Mouse (Mus musculus) thymus, postnatal 14 days (tissue): Measurements from ENCODE around the gene Trmt13.

Source experiments
- DNase-seq: peaks from one replicate; pipeline ENCODE4 v3.0.0; 2021

The Trmt13 gene

GRCm38 (mm10) chr3:116632971-116633370, 18.6 kb upstream of the Trmt13 start:
- DNase-seq, result no peak

GRCm38 (mm10) chr3:116631459-116631858, 17.1 kb upstream of the Trmt13 start:
- DNase-seq, result no peak

- no peak for DNase-seq
These were observed 8.3 kb upstream of the Trmt13 start for GRCm38 (mm10) chr3:116622641-116623040.

DNA sequence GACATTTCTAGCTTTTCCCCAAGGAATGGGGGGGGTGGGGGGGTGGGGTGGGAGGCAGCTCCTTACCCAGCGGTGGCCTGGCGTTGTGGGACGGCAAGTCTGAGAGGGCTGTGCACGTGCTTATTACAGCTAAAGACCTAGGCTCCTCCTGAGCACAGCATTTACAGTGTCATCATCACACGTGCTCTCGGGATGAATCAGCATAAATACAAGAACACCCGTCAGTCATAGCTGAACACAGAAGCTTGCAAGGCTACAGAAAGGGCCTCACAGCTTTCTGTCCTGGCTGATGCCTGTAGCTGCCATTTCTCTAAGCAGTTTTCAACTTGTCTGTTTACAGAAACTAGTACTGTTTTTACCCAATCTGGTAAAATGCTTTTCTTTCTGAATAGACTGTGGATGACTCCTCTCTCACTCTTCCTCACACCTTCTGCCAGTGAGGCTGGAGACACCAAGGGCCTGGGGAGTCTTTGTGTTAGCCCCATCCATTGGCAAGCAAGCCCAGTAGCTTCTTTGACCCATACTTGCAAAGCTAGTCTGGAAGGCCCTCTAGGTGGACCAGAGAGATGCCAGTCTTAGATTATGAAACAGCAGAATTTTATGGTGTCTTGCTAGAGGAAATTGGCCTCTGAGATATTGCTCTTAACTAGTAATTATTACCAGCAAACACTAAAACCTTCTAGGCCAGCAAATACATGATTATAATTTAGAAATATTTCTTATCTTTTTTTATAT, 6.4 kb upstream of the Trmt13 start:
- no peak for DNase-seq

GRCm38 (mm10) chr3:116618855-116619254, 4.5 kb upstream of the Trmt13 start:
- no peak for DNase-seq

DNA sequence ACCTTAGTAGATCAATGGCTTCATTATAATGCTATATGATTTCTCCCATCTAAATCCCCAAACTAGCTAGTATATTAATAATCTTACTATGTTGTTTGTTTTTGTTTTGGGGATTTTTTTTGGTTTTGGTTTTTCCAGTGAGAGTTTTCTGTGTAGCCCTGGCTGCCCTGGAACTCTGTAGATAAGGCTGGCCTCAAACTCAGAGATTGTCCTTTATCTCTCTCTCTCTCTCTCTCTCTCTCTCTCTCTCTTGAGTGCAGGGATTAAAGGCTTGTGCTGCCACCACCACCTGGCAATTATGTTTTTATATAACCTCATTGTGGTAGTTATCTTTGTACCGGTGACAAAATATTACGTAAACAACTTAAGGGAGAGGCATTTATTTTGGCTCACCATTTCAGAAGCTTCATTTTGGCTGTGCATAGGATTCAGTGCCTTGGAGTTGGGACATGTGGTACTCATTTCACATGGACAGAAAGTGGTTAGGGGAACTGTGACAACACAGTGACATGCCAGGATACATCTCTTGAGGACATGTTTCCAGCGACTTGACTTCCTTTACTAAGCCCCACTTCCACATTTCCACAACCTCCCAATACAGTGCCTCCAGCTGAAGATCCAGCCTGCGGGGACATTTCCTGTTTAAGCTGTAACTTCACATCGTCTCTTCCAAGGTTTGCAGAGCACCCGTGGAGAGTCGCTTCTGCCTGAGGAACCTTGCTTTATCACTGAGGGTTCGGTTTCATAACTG, 1.1 kb upstream of the Trmt13 start:
- no peak for DNase-seq

GRCm38 (mm10) chr3:116604570-116604969, 9.8 kb downstream of the Trmt13 start:
- no peak for DNase-seq

DNA sequence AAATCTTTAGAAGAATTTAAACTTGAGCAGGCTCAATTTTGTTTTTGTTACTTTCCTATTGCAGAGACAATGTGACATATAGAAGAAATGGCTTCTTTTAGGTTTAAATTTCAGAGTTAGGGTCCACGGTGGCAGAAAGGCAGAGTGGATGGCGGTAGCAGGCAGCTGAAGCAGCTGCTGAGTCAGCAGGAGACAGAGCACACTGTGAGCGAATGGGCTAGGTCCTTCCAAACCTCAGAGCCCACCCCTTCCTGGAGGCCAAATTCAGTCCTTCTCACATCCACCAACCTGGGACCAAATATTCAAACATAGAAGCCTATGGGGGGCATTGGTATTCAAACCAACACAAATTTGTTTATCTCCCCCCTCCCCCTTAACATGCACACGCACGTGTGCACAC, 12.6 kb downstream of the Trmt13 start:
- no peak for DNase-seq

GRCm38 (mm10) chr3:116601005-116601404, 13.4 kb downstream of the Trmt13 start:
- DNase-seq, result no peak

GRCm38 (mm10) chr3:116599705-116600104, 14.7 kb downstream of the Trmt13 start:
- no peak for DNase-seq

- DNase-seq, result no peak
These were observed 18.8 kb downstream of the Trmt13 start for GRCm38 (mm10) chr3:116595603-116595991.

DNA sequence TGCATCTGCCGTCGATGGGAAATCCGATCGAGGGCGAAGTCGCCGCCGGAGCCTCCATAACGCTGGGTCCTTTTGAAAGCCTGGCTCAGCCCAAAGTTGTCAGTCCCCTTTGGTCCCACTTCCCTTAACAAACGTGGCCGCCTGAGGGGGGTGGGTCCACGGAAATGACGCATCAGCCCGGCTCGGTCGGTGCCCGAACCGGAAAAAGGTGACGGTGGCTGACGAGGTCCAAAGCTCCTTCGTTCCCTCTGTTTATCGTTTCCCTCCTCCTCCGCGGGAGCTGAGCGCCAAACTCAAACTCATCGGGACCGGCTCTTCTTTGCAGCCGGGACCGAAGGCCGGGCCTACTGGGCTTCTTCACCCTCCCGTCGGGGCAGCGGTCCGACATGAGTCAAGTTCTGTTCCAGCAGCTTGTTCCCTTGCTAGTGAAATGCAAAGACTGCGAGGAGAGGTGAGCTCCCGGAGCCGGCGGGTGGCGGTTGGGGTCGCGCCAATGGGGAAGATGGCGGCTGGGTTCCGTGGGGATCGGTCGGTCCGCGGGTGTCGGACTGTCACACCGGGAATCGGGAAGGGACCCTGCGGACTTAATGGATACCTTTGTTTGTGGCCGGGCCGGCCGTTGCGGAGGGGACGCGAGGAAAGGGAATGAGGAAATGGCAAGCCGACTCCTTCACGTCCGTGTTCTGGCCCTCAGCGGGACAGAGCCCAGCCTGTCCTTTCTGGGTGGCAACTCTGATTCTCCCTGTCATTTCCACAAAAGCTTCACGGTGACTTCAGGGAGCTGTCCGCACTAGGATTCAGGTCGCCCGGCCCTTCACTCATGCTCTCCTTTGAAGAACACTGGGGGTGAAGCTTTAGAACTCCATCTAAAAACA, 19.4 kb downstream of the Trmt13 start, which contains the start of gene Sass6:
Sass6 (plus strand) TSS at position 255 of the 875 bp plus-strand sequence.
- peak; percentile 98 for DNase-seq

- DNase-seq, result no peak
These were observed 20.2 kb downstream of the Trmt13 start for GRCm38 (mm10) chr3:116594076-116594727.

DNA sequence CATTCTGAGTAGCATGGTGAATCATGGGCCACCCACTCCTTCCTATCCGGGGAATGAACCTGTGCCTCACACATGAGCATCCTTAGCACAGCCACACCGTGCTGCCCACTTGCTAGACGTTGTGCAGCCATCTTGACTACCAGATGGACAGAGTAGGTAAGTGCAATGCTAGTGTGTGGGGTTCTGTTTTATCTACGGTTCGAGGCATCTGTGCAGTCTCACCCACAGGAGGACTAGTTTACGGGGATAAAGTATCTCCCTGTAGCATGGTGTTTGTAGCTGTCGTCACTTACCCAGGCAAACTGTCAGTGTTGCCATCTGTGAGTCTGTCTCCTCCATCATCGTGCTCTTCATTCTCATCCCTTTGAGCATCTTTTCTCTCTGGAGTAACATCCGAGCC, 32.2 kb downstream of the Trmt13 start:
- DNase-seq, result no peak

DNA sequence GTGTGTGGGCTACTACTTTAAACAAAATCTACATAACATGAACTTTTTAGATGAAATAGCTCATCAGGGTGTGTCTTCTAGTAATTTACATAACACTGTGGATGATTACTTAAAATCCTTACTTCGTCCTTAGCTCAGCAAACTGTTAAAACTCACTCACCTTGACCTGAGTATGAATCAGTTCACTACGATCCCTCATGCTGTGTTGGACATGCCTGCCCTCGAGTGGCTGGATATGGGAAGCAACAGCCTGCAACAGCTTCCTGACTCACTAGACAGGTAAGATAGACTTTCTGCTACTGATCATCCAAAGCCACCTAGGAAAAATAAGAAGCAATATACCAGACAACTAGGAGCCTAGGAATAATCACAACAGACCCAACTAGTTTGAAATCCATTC, 37.1 kb downstream of the Trmt13 start:
- DNase-seq, result peak; percentile 9

DNA sequence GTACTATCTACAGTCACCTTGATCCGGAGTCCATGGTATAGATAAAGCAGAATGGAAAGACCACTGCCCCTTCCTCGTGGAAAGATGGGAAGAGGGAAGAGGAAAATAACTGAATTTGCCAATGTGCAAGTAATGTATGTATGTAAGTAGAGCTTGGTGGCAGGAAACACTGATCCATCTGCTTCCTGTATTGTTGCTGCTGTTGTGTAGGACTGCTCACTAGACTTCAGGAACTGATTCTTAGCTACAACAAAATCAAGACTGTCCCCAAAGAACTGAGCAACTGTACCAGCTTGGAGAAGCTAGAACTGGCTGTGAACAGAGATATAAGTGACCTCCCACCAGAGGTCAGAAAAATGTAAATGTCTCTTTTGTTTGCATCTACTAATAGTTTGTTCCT, 43.8 kb downstream of the Trmt13 start:
- no peak for DNase-seq

DNA sequence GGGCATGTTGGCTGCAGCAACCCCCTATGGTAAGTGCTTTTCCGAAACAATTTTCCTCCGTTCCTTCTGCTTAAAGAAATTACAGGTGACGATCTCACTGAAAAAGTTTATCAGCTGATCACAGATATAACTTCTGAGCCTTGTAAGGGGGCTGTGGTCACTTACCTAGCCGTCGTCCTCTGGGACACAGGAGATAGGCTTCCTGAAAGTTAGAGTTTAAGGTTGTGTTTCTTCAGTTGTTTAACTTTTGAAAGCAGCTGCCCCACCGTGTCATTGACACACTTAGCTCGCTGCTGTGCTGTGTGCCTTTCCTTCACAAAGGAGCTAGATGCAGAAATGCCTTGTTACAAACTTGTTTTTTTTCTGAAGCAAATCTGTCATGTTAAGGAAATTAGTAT, 51.3 kb downstream of the Trmt13 start:
- no peak for DNase-seq

- no peak for DNase-seq
These were observed 51.8 kb downstream of the Trmt13 start, which contains the start of gene Lrrc39 for GRCm38 (mm10) chr3:116562408-116563094. Gene Lrrc39, plus strand, starts transcription at chr3:116562973.

GRCm38 (mm10) chr3:116561315-116561714, 53.1 kb downstream of the Trmt13 start:
- DNase-seq, result peak; percentile 38

DNA sequence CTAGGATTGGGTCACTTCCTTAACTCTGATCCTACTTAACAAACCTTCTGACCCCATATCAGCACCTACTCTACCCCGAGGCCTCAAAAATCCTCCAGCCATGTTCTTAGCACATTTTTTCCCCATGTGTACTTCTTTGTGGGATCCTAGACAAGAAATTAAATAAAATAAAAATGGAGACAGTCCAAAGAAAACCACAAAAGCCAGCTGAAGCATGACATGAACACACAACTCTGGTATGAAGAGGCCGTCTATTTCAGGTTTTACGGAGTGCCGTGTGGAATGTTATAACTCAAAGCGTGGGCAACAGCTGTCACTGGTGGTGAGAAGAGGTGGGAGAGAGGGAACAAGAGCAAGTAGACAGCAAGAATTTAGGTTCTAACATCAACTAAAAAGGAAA, 63.0 kb downstream of the Trmt13 start:
- DNase-seq, result no peak

DNA sequence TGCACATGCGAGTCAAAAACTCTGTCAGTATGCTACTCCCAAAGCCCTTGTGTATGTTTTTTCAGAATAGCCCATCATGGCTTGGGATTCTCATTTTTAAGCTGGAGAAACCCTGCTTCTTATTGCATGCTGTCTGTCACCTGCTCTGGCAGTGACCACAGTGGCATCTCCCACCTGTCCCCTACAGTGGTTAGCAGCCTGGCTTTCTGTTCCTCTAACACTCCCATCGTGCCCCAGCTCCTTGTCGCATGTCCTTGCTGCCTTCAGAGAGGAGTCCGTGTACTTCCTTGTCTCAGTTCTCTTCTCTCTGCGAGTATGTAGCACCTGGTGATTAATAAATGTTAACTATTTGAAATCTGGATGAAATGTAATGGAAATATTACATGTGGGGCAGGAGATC, 67.0 kb downstream of the Trmt13 start:
- DNase-seq, result no peak

DNA sequence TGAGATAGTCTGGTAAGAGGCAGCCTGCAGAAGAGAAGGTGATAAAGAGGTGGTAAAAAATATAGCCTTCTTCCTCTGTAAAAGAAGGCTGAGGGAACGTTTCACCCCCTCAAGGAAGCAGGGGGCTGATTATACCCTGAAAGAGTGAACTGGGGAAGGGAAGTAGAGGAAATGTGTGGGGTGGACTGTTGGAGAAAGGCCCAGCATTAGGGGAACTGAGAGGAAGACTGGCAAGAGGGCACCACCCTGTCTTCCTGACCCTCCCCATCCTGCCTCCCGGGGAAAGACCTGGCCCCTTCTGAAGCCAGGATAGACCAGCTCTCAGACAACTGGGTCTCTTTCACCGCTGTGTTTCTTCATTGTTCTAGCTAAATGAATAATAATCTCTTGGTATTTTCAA, 71.9 kb downstream of the Trmt13 start:
- no peak for DNase-seq
